Mouse (Mus musculus) heart, postnatal 14 days (tissue): ENCODE results near the gene Ndufa10. TPM values are rescaled to one million over a fixed set of nuclear protein-coding genes. Genes with fewer than 3 reads are reported as not detected.
"Not testable (repeated sequence)": the region's sequence is repeated elsewhere in the genome, so short reads cannot be mapped to it uniquely, and the experiment has no call there.

Experiments used
- DNase-seq, 2 experiments: peaks; one replicate each; pipeline ENCODE4 v3.0.0; 2021 to 2022
- intact Hi-C: fragments of 180-260 bp; cut with DNase I; formaldehyde crosslinking; loops from one replicate; pipeline ENCODE4 v1.15.1; 2025
- long read RNA-seq, 2 experiments: library from polyadenylated mRNA; stranded (forward); transcript quantifications; one replicate each; pipeline ENCODE4 v2.0.0; 2021
- total RNA-seq, 2 experiments: library from RNA; stranded (reverse); gene quantifications; 2 replicates each; pipeline ENCODE4 v1.2.3; 2021

The Ndufa10 gene
- total RNA-seq = 100 to 1,000 TPM; 882 to 892 TPM
- long read RNA-seq, experiment 1, transcript Ndufa10-201 (10 exons, 2,020 nt) = major isoform, 1,519 of 1,605 reads
- long read RNA-seq, experiment 1, partial matches to known transcripts = 37 of 1,605 reads
- long read RNA-seq, experiment 1, other reads (novel, unspliced or antisense) = 47 of 1,605 reads
- long read RNA-seq, experiment 2, transcript Ndufa10-201 (10 exons, 2,020 nt) = major isoform, 1,202 of 1,285 reads
- long read RNA-seq, experiment 2, partial matches to known transcripts = 23 of 1,285 reads
- long read RNA-seq, experiment 2, other reads (novel, unspliced or antisense) = 58 of 1,285 reads

DNA sequence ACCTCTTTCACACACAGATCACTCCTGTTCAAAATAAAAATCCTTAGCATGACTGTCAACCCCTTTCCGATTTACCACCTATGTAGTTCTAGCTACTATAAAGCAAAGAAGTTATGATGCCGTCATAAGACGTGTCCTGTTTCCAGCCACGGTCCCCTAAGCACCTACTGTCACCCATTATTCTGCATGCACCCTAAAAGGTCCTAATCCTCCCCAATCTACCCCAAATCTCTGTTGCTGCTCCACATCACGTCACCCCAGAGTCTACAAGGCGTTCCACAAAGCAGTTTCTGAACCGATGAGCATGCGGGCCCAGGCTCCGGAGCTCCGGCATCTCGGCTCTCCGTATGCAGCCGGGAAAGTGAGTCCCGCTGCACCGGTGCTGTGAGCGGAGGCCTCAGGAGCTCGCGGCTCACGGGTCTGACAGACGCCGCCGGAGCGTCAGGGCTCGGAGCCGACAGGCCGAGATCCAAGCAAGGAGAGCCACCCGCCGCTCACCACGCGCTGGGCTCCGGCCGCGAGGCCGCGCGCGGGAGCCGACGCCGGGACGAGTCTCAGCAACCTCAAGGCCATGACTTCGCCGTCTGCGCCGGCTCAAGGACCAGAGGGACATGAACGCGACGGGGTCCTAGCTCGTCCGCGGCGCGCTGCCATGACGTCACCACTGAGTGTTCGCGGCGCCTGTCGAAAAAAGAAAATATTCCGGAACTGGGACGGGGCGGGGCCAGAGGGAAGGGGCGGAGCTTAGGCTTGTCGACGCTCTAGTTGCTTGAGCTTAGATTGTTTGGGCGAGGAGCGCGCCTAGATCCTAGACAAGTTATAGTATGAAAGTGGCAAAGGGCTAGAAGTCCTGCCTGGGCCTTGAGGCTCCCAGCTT, at the start of gene Ndufa10:
Gene Ndufa10 (minus strand): TSS at position 696 of the 877 bp plus-strand sequence.
- DNase-seq = peak; percentile 95 to 97

GRCm38 (mm10) chr1:92521376-92521775, 47.7 kb upstream of the Ndufa10 start:
- peak; percentile 29 to 35 for DNase-seq
- intact Hi-C loops = loop anchor here (1.0 to 5.0 kb wide), 3 partner anchors 90 to 311 kb away; partner anchors contain the start of gene Gpc1

More for the DNA sequence above, at the start of gene Ndufa10:
- intact Hi-C loops = no loop called here

DNA sequence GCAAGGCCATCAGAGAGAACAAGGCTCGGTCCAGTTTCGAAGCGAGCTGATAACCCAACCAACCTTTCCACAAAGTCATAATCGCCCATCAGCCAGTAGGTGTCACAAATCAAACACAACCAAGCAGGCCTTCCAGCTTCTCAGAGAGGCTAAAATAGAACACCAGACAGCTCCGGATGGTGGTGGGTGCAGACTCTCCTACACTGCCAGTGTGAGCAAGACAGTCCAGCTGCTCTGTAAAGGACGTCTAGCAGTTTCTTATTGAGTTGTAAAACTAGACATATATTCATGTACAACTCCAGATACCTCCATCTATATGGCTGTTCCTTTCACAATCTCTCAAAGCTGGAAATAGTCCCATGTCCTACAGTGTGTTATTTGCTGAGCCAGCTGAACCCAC, 45.4 kb upstream of the Ndufa10 start:
- DNase-seq = no peak
- intact Hi-C loops = no loop called here

GRCm38 (mm10) chr1:92518561-92518960, 44.9 kb upstream of the Ndufa10 start, which contains the start of gene Olfr1414:
TSS of gene Olfr1414 (minus strand) at chr1:92518661.
- intact Hi-C loops = no loop called here
- DNase-seq = no peak

DNA sequence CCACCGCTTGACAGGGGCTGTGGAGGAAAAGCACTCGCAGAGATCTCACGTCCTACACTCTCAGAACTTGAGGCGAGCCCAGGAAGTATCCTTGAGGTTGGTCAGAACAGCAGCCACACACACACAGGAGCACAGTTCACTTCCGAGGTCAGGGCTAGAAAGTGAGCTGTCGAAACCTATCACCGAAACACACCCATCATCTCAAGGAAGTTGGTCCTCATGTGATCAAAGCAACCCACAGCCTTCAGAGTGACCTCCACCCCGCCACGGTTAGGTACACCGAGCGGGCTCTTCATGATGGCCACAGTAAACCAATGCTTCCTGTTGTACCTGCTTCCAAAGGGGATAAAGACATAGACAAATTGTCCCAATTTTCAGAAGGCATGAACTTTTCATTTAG, 41.7 kb upstream of the Ndufa10 start:
- intact Hi-C loops = no loop called here
- DNase-seq = no peak

- DNase-seq, intact Hi-C loops: not testable (repeated sequence)
These were observed 38.0 kb upstream of the Ndufa10 start for GRCm38 (mm10) chr1:92511646-92512045.

DNA sequence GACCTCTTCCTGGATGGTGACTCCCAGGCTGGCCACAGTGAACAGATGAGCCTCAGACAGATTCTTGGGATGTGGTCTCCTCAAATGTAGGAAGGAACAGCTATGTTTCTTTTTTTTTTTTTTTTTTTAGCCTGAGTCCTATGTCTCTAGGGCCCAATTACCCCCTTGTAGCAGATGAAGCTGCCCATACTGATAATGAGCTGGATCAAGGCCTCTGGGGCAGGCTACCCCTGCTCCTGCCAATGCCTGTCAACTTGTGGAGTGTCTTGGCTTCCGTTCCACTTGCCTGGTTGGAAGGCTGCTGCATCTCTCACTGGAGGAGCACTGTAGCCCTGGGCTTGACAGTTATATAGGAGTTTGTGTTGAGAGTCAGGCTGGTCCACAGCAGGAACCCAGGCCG, 22.3 kb upstream of the Ndufa10 start, which contains the start of gene Olfr1415:
Gene Olfr1415 (minus strand): TSS at position 101 of the 400 bp plus-strand sequence.
- intact Hi-C loops = no loop called here
- no peak for DNase-seq

DNA sequence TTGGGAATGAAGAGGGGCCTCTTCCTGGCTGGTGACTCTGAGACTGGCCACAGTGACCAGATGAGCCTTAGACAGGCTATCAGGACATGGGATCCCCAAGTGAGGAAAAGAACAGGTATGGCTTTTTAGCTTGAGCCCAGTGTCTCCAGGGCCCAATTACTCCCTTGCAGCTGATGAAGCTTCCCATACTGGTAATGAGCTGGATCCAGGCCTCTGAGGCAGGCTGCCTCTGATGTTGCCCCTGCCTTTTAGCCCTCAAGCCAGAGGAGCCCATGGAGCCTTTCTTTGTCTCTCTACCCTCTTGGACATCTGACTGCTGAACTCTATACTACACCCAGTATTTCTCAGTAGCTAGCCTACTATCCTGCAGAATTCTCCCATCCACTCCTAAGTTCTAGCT, 11.4 kb upstream of the Ndufa10 start, which contains the start of gene Olfr1416:
Gene Olfr1416 (minus strand): TSS at position 101 of the 400 bp plus-strand sequence.
- no peak for DNase-seq
- intact Hi-C loops = no loop called here

GRCm38 (mm10) chr1:92474066-92474578, 462 bp upstream of the Ndufa10 start:
- DNase-seq = no peak
- intact Hi-C loops = no loop called here

GRCm38 (mm10) chr1:92468891-92469290, 4.8 kb downstream of the Ndufa10 start:
- intact Hi-C loops = no loop called here

GRCm38 (mm10) chr1:92458416-92458815, 15.2 kb downstream of the Ndufa10 start:
- intact Hi-C loops = no loop called here
- DNase-seq = no peak

More at GRCm38 (mm10) chr1:92468891-92469290, 4.8 kb downstream of the Ndufa10 start:
- no peak for DNase-seq

DNA sequence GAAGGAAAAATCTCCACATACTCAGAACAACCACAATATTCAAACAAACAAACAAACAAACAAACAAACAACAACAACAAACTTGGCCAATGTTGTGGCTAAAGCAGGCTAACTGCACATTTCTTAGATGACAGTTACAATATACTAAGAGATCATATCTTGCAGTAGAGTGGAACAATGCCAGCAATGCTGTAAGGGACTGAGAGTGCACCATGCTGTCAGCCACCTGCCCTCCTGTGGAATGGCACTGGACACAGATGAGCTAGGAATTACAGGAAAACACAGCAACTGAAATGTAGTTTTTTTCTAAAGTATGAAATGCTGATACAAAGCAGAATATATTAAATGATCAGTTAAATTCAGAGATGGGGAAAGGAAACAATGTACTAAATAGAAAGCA, 15.9 kb downstream of the Ndufa10 start:
- intact Hi-C loops = no loop called here
- DNase-seq = no peak

DNA sequence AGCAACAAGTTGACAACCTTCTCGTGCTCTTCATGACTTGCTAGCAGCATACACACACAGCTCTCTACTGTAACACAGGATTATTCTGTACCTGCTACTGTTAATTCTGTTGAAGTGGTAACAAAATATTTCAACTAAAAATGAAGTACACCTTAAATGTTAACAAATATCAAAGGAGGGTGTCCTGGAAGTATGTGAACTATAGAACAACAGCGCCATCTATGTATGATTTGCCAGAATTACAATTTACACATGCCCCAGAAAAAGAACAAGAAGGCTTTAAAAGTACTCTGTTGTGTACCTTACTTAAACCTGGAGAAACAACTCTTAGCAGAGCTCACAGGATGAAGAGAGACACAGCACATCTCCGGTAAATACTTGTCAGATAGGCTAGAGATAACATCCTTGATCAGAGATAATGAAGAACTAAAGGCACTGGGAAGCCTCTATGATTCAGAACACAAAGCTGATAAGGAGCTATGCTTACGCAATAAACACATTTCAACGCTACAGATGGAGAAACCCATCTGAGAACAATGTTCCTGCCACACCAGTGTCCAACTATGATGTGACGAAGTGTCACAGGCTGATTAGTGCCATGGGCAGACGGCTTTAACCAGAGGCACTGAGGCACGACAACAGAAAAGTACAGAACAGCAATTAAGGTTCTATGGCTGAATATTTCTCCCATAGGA, 19.8 kb downstream of the Ndufa10 start:
- DNase-seq = no peak
- intact Hi-C loops = loop anchor here (2.0 to 5.0 kb wide), 3 partner anchors 272 to 537 kb away; no protein-coding TSS in a partner anchor

GRCm38 (mm10) chr1:92448293-92448692, 25.4 kb downstream of the Ndufa10 start:
- intact Hi-C loops = no loop called here
- DNase-seq = peak in 1 of 2 experiments; percentile 19

- DNase-seq = no peak
- intact Hi-C loops = no loop called here
These were observed 32.1 kb downstream of the Ndufa10 start for GRCm38 (mm10) chr1:92441453-92442063.

- DNase-seq = no peak
- intact Hi-C loops = no loop called here
These were observed 33.5 kb downstream of the Ndufa10 start for GRCm38 (mm10) chr1:92440066-92440750.

DNA sequence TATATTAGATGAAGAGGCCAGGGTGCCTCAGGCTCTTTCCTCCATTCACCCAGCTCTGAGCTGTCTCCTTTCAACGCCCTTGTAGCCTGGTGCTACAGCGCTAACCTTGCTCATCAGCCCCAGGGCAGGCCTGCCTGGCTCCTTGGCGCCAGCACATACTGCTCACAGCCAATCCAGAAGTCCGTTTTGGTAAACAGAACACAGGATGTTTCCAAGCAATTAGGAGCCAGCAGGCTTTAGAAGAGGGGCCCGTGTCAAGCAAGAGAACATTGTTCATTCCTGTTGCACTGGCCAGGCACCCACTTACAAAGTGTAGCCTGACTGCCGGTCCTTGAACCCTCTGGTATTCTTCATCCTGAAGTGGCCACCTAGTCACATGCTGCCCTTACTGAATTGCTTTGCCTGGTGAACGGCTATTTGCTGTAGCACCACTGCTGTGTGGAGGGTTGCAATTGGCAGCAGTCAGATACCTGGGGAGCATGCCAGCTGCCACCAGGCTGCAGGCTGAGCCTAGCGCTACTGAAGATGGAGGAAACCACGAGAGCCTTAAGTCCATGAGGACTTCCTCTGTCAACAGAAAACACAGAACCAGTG, 35.9 kb downstream of the Ndufa10 start:
- intact Hi-C loops = no loop called here
- peak; percentile 47 to 69 for DNase-seq

DNA sequence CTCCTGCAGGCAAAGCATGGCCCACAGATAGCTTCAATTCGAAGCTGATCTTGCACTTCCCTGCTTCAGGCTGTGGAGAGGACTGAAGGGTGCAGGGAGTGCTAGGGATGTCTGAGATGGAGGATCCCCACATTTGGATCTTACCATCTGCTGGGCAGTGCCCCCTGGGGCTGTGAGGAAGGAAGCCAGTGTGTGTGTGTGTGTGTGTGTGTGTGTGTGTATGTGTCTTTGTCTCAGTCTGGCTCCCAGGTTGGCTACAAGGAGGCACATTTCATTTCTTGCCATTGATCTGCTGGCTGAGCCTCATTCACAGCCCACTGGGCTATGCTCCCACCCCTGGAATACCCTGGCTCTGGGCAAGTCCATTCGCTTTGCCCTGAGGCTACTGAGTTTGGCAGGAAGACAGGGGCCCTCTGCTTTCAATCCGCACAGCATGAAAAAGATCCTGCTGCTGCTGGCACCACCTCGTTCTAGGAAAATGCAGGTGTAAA, 36.8 kb downstream of the Ndufa10 start:
- intact Hi-C loops = no loop called here
- DNase-seq = peak in 1 of 2 experiments; percentile 34

GRCm38 (mm10) chr1:92434986-92435385, 38.7 kb downstream of the Ndufa10 start:
- no peak for DNase-seq
- intact Hi-C loops = no loop called here
